Mouse (Mus musculus): ENCODE data around the gene Phf7. TPM values are rescaled to one million over a fixed set of nuclear protein-coding genes. Genes with fewer than 3 reads are reported as not detected.

Phf7 gene
- polyA plus RNA-seq, 2 experiments = 3.1 to 6.0 TPM

GRCm38 (mm10) chr14:31194441-31194840 is 56.7 kb downstream of the Phf7 start:
- Histone ChIP-seq H3K36me3 (replicated peaks; ENCODE audit: control insufficient read depth, insufficient read depth, low read depth) (peaks cover 33% of the 10 kb centered on the region), H3K4me3 (ENCODE audit: insufficient read depth in 1 of 2, low read depth in 2 of 2, low read length in 2 of 2) (no peak overlapping the region), H3K4me1 (replicated peaks; ENCODE audit: control insufficient read depth in 2 of 2, insufficient read depth in 2 of 2, low read length in 1 of 2) (no peaks in the 10 kb centered on the region), H3K27ac (no peak overlapping the region), H3K27me3 (ENCODE audit: control insufficient read depth, insufficient read depth, low read length) (no peaks in the 10 kb centered on the region), H3K4me2 (ENCODE audit: low read depth) (no peak overlapping the region), H3K9me3 (ENCODE audit: control insufficient read depth, low read length) (no peaks in the 10 kb centered on the region), H3K9ac (replicated peaks) (no peak overlapping the region)
- 57% methylated on average over 2 of the region's 2 CpGs for WGBS (ENCODE audit: insufficient replicate concordance)
- ATAC-seq (ENCODE audit: insufficient read depth) = no peak
- TF ChIP-seq CTCF (IDR thresholded peaks at IDR 0.05; ENCODE audit: low read depth) (no peak), EP300 (IDR thresholded peaks at IDR 0.05; ENCODE audit: low read depth) (no peak)
- DNase-seq (ENCODE audit: low read depth in 3 of 3, low spot score in 3 of 3) = no peak

- DNase-seq (ENCODE audit: low read depth in 3 of 3, low spot score in 3 of 3) (no peak), ATAC-seq (ENCODE audit: insufficient read depth) (no peak)
- Histone ChIP-seq H3K4me2 (ENCODE audit: low read depth) (no peak overlapping the region), H3K9ac (replicated peaks) (no peak overlapping the region), H3K27me3 (ENCODE audit: control insufficient read depth, insufficient read depth, low read length) (no peaks in the 10 kb centered on the region), H3K27ac (no peak overlapping the region), H3K4me1 (replicated peaks; ENCODE audit: control insufficient read depth in 2 of 2, insufficient read depth in 2 of 2, low read length in 1 of 2) (no peaks in the 10 kb centered on the region), H3K4me3 (ENCODE audit: insufficient read depth in 1 of 2, low read depth in 2 of 2, low read length in 2 of 2) (no peak overlapping the region), H3K36me3 (replicated peaks; ENCODE audit: control insufficient read depth, insufficient read depth, low read depth) (peaks cover 40% of the 10 kb centered on the region), H3K9me3 (ENCODE audit: control insufficient read depth, low read length) (no peaks in the 10 kb centered on the region)
- WGBS (ENCODE audit: insufficient replicate concordance) = 72% methylated on average over 7 of the region's 7 CpGs
- TF ChIP-seq EP300 (IDR thresholded peaks at IDR 0.05; ENCODE audit: low read depth) (no peak), CTCF (IDR thresholded peaks at IDR 0.05; ENCODE audit: low read depth) (no peak)
These were observed 57.3 kb downstream of the Phf7 start for GRCm38 (mm10) chr14:31193791-31194190.

- no peak overlapping the region for H3K9ac ChIP-seq (replicated peaks)
- no peaks in the 10 kb centered on the region for H3K4me1 ChIP-seq (replicated peaks; ENCODE audit: control insufficient read depth in 2 of 2, insufficient read depth in 2 of 2, low read length in 1 of 2)
- DNase-seq (ENCODE audit: low read depth in 3 of 3, low spot score in 3 of 3) = no peak
- H3K36me3 ChIP-seq (replicated peaks; ENCODE audit: control insufficient read depth, insufficient read depth, low read depth) = peaks cover 57% of the 10 kb centered on the region
- WGBS (ENCODE audit: insufficient replicate concordance) = 76% methylated on average over 2 of the region's 2 CpGs
- ATAC-seq (ENCODE audit: insufficient read depth) = no peak
- no peak for TF ChIP-seq EP300 (IDR thresholded peaks at IDR 0.05; ENCODE audit: low read depth)
- no peak for TF ChIP-seq CTCF (IDR thresholded peaks at IDR 0.05; ENCODE audit: low read depth)
- H3K27ac ChIP-seq = no peak overlapping the region
- no peaks in the 10 kb centered on the region for H3K9me3 ChIP-seq (ENCODE audit: control insufficient read depth, low read length)
- H3K4me2 ChIP-seq (ENCODE audit: low read depth) = no peak overlapping the region
- H3K27me3 ChIP-seq (ENCODE audit: control insufficient read depth, insufficient read depth, low read length) = no peaks in the 10 kb centered on the region
- no peak overlapping the region for H3K4me3 ChIP-seq (ENCODE audit: insufficient read depth in 1 of 2, low read depth in 2 of 2, low read length in 2 of 2)
These were observed 59.2 kb downstream of the Phf7 start for GRCm38 (mm10) chr14:31191936-31192335.

- H3K4me3 ChIP-seq (ENCODE audit: insufficient read depth in 1 of 2, low read depth in 2 of 2, low read length in 2 of 2) = no peak overlapping the region
- TF ChIP-seq EP300 (IDR thresholded peaks at IDR 0.05; ENCODE audit: low read depth) = no peak
- no peak for TF ChIP-seq CTCF (IDR thresholded peaks at IDR 0.05; ENCODE audit: low read depth)
- no peaks in the 10 kb centered on the region for H3K9me3 ChIP-seq (ENCODE audit: control insufficient read depth, low read length)
- H3K4me1 ChIP-seq (replicated peaks; ENCODE audit: control insufficient read depth in 2 of 2, insufficient read depth in 2 of 2, low read length in 1 of 2) = no peaks in the 10 kb centered on the region
- ATAC-seq (ENCODE audit: insufficient read depth) (no peak), DNase-seq (ENCODE audit: low read depth in 3 of 3, low spot score in 3 of 3) (no peak)
- no peak overlapping the region for H3K27ac ChIP-seq
- H3K27me3 ChIP-seq (ENCODE audit: control insufficient read depth, insufficient read depth, low read length) = no peaks in the 10 kb centered on the region
- no peak overlapping the region for H3K4me2 ChIP-seq (ENCODE audit: low read depth)
- H3K9ac ChIP-seq (replicated peaks) = no peak overlapping the region
- whole genome bisulfite sequencing (ENCODE audit: insufficient replicate concordance) = 74% methylated on average over 3 of the region's 3 CpGs
- peaks cover 77% of the 10 kb centered on the region for H3K36me3 ChIP-seq (replicated peaks; ENCODE audit: control insufficient read depth, insufficient read depth, low read depth)
These were observed 61.8 kb downstream of the Phf7 start for GRCm38 (mm10) chr14:31189348-31189747.

GRCm38 (mm10) chr14:31188771-31189181 is 62.3 kb downstream of the Phf7 start:
- Histone ChIP-seq H3K4me2 (ENCODE audit: low read depth) (no peak overlapping the region), H3K9me3 (ENCODE audit: control insufficient read depth, low read length) (no peaks in the 10 kb centered on the region), H3K27ac (no peak overlapping the region; the same call in 1 of the 2 replicates), H3K36me3 (replicated peaks; ENCODE audit: control insufficient read depth, insufficient read depth, low read depth) (peaks cover 78% of the 10 kb centered on the region), H3K27me3 (ENCODE audit: control insufficient read depth, insufficient read depth, low read length) (no peaks in the 10 kb centered on the region), H3K9ac (replicated peaks) (no peak overlapping the region), H3K4me1 (replicated peaks; ENCODE audit: control insufficient read depth in 2 of 2, insufficient read depth in 2 of 2, low read length in 1 of 2) (no peaks in the 10 kb centered on the region), H3K4me3 (ENCODE audit: insufficient read depth in 1 of 2, low read depth in 2 of 2, low read length in 2 of 2) (no peak overlapping the region)
- no peak for TF ChIP-seq CTCF (IDR thresholded peaks at IDR 0.05; ENCODE audit: low read depth)
- ATAC-seq (ENCODE audit: insufficient read depth) (peak; percentile 17; the same call in 1 of the 2 replicates), DNase-seq (ENCODE audit: low read depth in 3 of 3, low spot score in 3 of 3) (no peak)
- WGBS (ENCODE audit: insufficient replicate concordance) = 70% methylated on average over 6 of the region's 6 CpGs

Other genes starting within 250 kb of the Phf7 start
- 12.6 and 18.4 TPM in 2 replicates for gene Glt8d1, start 249.9 kb downstream of the Phf7 start, polyA plus RNA-seq (2012; rRNA removed)
- 17.5 and 17.7 TPM in 2 replicates for gene Glt8d1, start 249.9 kb downstream of the Phf7 start, polyA plus RNA-seq (2014; fragmentation: Nextera tagmentation; extraction: Ambion mirVana)
- 157 and 292 TPM in 2 replicates for gene Spcs1, start 249.6 kb downstream of the Phf7 start, polyA plus RNA-seq (2012; rRNA removed)
- gene Spcs1, start 249.6 kb downstream of the Phf7 start, polyA plus RNA-seq (2014; fragmentation: Nextera tagmentation; extraction: Ambion mirVana) = 307 and 323 TPM in 2 replicates
- gene Pbrm1, start 232.2 kb downstream of the Phf7 start, polyA plus RNA-seq (2012; rRNA removed) = 7.2 and 10.3 TPM in 2 replicates
- 35.3 and 36.9 TPM in 2 replicates for gene Pbrm1, start 232.2 kb downstream of the Phf7 start, polyA plus RNA-seq (2014; fragmentation: Nextera tagmentation; extraction: Ambion mirVana)
- 50.2 and 88.0 TPM in 2 replicates for gene Gnl3, start 232.2 kb downstream of the Phf7 start, polyA plus RNA-seq (2012; rRNA removed)
- gene Gnl3, start 232.2 kb downstream of the Phf7 start, polyA plus RNA-seq (2014; fragmentation: Nextera tagmentation; extraction: Ambion mirVana) = 90.8 and 91.8 TPM in 2 replicates
- gene Smim4, start 122.4 kb downstream of the Phf7 start, polyA plus RNA-seq (2012; rRNA removed) = 21.4 and 26.7 TPM in 2 replicates
- 72.8 and 81.7 TPM in 2 replicates for gene Smim4, start 122.4 kb downstream of the Phf7 start, polyA plus RNA-seq (2014; fragmentation: Nextera tagmentation; extraction: Ambion mirVana)
- 146 and 164 TPM in 2 replicates for gene Nt5dc2, start 120.3 kb downstream of the Phf7 start, polyA plus RNA-seq (2012; rRNA removed)
- gene Nt5dc2, start 120.3 kb downstream of the Phf7 start, polyA plus RNA-seq (2014; fragmentation: Nextera tagmentation; extraction: Ambion mirVana) = 161 and 173 TPM in 2 replicates
- gene Stab1, start 82.7 kb downstream of the Phf7 start, polyA plus RNA-seq (2012; rRNA removed) = 18.9 and 19.9 TPM in 2 replicates
- gene Stab1, start 82.7 kb downstream of the Phf7 start, polyA plus RNA-seq (2014; fragmentation: Nextera tagmentation; extraction: Ambion mirVana) = 19.3 and 20.7 TPM in 2 replicates
- gene Tnnc1, start 43.0 kb downstream of the Phf7 start, polyA plus RNA-seq (2012; rRNA removed) = 18.2 and 22.2 TPM in 2 replicates
- gene Tnnc1, start 43.0 kb downstream of the Phf7 start, polyA plus RNA-seq (2014; fragmentation: Nextera tagmentation; extraction: Ambion mirVana) = 37.5 and 41.2 TPM in 2 replicates
- 71.1 and 73.9 TPM in 2 replicates for gene Nisch, start 34.4 kb downstream of the Phf7 start, polyA plus RNA-seq (2012; rRNA removed)
- 50.3 and 61.1 TPM in 2 replicates for gene Nisch, start 34.4 kb downstream of the Phf7 start, polyA plus RNA-seq (2014; fragmentation: Nextera tagmentation; extraction: Ambion mirVana)
- 0.06 and 0.15 TPM in 2 replicates for gene Sema3g, start 33.5 kb downstream of the Phf7 start, polyA plus RNA-seq (2012; rRNA removed)
- 0.05 TPM in 1 of 2 replicates, not detected in the other for gene Sema3g, start 33.5 kb downstream of the Phf7 start, polyA plus RNA-seq (2014; fragmentation: Nextera tagmentation; extraction: Ambion mirVana)
- 22.1 and 24.4 TPM in 2 replicates for gene Bap1, start 133 bp upstream of the Phf7 start, polyA plus RNA-seq (2012; rRNA removed)
- gene Bap1, start 133 bp upstream of the Phf7 start, polyA plus RNA-seq (2014; fragmentation: Nextera tagmentation; extraction: Ambion mirVana) = 28.0 and 30.6 TPM in 2 replicates
- 0.11 and 0.13 TPM in 2 replicates for gene Dnah1, start 72.6 kb upstream of the Phf7 start, polyA plus RNA-seq (2012; rRNA removed)
- gene Dnah1, start 72.6 kb upstream of the Phf7 start, polyA plus RNA-seq (2014; fragmentation: Nextera tagmentation; extraction: Ambion mirVana) = 0.14 and 0.27 TPM in 2 replicates
- gene Capn7, start 85.3 kb upstream of the Phf7 start, polyA plus RNA-seq (2012; rRNA removed) = 10.5 and 13.7 TPM in 2 replicates
- gene Capn7, start 85.3 kb upstream of the Phf7 start, polyA plus RNA-seq (2014; fragmentation: Nextera tagmentation; extraction: Ambion mirVana) = 17.7 and 21.8 TPM in 2 replicates
- gene Sh3bp5, start 184.8 kb upstream of the Phf7 start, polyA plus RNA-seq (2012; rRNA removed) = 9.8 and 14.7 TPM in 2 replicates
- gene Sh3bp5, start 184.8 kb upstream of the Phf7 start, polyA plus RNA-seq (2014; fragmentation: Nextera tagmentation; extraction: Ambion mirVana) = 6.4 and 6.9 TPM in 2 replicates
- gene Eaf1, start 243.1 kb upstream of the Phf7 start, polyA plus RNA-seq (2012; rRNA removed) = 23.0 and 30.3 TPM in 2 replicates
- gene Eaf1, start 243.1 kb upstream of the Phf7 start, polyA plus RNA-seq (2014; fragmentation: Nextera tagmentation; extraction: Ambion mirVana) = 20.9 and 23.1 TPM in 2 replicates
- gene Mettl6, start 243.7 kb upstream of the Phf7 start, polyA plus RNA-seq (2012; rRNA removed) = 5.4 and 9.6 TPM in 2 replicates
- 28.9 and 30.5 TPM in 2 replicates for gene Mettl6, start 243.7 kb upstream of the Phf7 start, polyA plus RNA-seq (2014; fragmentation: Nextera tagmentation; extraction: Ambion mirVana)

Measured in liver, embryonic 14.5 days (tissue).